Mouse (Mus musculus) gastrocnemius, postnatal 10 days (tissue): ENCODE measurements at regions not wholly inside any gene's neighbourhood (a gene's known extent, or its start where the extent isn't known, plus 50 kb on each side); places are given as distances from the start of the nearest gene placed in this dataset.

ENCODE experiments used
- DNase-seq: peaks from one replicate; pipeline ENCODE4 v3.0.0; 2021; ENCODE audit warnings: mixed read lengths

- DNase-seq, result no peak
These were observed 75.6 kb downstream of the Oxgr1 start for GRCm38 (mm10) chr14:119966666-119967065.

GRCm38 (mm10) chr14:119965842-119966483 lies 76.3 kb downstream of the Oxgr1 start:
- peak; percentile 22 for DNase-seq

- no peak for DNase-seq
These were observed 78.5 kb downstream of the Oxgr1 start for GRCm38 (mm10) chr14:119963741-119964140.

- peak; percentile 20 for DNase-seq
These were observed 88.4 kb downstream of the Oxgr1 start for GRCm38 (mm10) chr14:119953861-119954260.

- no peak for DNase-seq
These were observed 89.2 kb downstream of the Oxgr1 start for GRCm38 (mm10) chr14:119952877-119953624.
